Mouse (Mus musculus) erythroblast, embryonic 14.5 days (primary cell): ENCODE measurements around the gene Sorbs1.

Experiments used
- GATA1 ChIP-seq: IDR thresholded peaks from 2 replicates; pipeline ENCODE4 v1.6.1; 2012; ENCODE audit warnings: low read length, inconsistent platforms, mixed read lengths
- TAL1 ChIP-seq: IDR thresholded peaks from 3 replicates; pipeline ENCODE4 v1.6.1; 2012; ENCODE audit warnings: low read length, inconsistent platforms, mixed read lengths

DNA sequence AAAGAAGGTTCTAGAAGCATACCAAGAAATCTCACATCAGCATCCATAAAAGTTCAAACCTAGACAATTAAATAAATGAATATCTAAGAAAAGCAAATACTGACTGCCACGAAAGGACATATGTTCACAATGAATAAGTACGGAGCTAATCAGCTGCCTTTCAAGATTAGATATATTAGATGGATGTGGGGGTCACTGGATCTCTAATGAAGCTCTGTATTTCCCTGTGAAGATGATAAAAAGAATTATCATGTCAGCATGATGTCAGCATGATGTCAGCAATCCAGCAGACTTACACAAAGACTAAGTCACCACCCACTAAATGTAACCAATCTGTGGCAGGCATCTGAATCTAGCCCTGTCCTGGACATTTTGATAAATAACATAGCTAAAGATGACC lies 77.8 kb downstream of the Sorbs1 start:
- TF ChIP-seq TAL1, result no peak
- TF ChIP-seq GATA1, result no peak
